Mouse (Mus musculus) midbrain, embryonic 16.5 days (tissue): ENCODE results near the gene Ptprs. TPM values are rescaled to one million over a fixed set of nuclear protein-coding genes. Genes with fewer than 3 reads are reported as not detected.
"Not testable (repeated sequence)": the region's sequence is repeated elsewhere in the genome, so short reads cannot be mapped to it uniquely, and the experiment has no call there.

Experiments
- ATAC-seq: fragments of 200-750 bp; cut with Nextera tagmentation; 2 replicates; pipeline ENCODE4 v1.8.0; 2017; ENCODE audit warnings: moderate TSS enrichment
- H3K27ac ChIP-seq: fragments of 300-500 bp; sonication (generic); 2 replicates; pipeline ENCODE4 v1.5.1; 2014; ENCODE audit warnings: mild to moderate bottlenecking, low read length, mixed read lengths
- H3K27me3 ChIP-seq: fragments of 300-500 bp; sonication (generic); 2 replicates; pipeline ENCODE4 v1.6.1; 2014; ENCODE audit warnings: low read depth, low read length, mixed read lengths; ENCODE audit not compliant: control insufficient read depth, insufficient read depth
- H3K36me3 ChIP-seq: fragments of 300-500 bp; sonication (generic); 2 replicates; pipeline ENCODE4 v1.6.1; 2014; ENCODE audit warnings: mild to moderate bottlenecking, low read length, moderate library complexity, mixed read lengths; ENCODE audit not compliant: control insufficient read depth, insufficient read depth
- H3K4me1 ChIP-seq: fragments of 300-500 bp; sonication (generic); 2 replicates; pipeline ENCODE4 v1.6.1; 2014; ENCODE audit warnings: mild to moderate bottlenecking, low read length, mixed read lengths; ENCODE audit not compliant: control insufficient read depth, insufficient read depth
- H3K4me2 ChIP-seq: fragments of 300-500 bp; sonication (generic); 2 replicates; pipeline ENCODE4 v1.6.1; 2014; ENCODE audit warnings: mild to moderate bottlenecking, low read length, mixed read lengths
- H3K4me3 ChIP-seq: fragments of 300-500 bp; sonication (generic); 2 replicates; pipeline ENCODE4 v1.5.1; 2014; ENCODE audit warnings: low read depth, mild to moderate bottlenecking, low read length, moderate library complexity, mixed read lengths
- H3K9ac ChIP-seq: fragments of 300-500 bp; sonication (generic); 2 replicates; pipeline ENCODE4 v1.6.1; 2014; ENCODE audit warnings: low read depth, low read length, mixed read lengths
- H3K9me3 ChIP-seq: fragments of 300-500 bp; sonication (generic); replicated peaks from 2 replicates; pipeline ENCODE4 v1.6.1; 2014; ENCODE audit warnings: mild to moderate bottlenecking, low read length, mixed read lengths; ENCODE audit not compliant: control insufficient read depth, poor library complexity, severe bottlenecking
- WGBS: fragments of 180-500 bp; shearing (Covaris S2); extraction: QIAGEN DNeasy Blood & Tissue Kit; methylation state at CpG from one replicate; pipeline ENCODE4 v1.1.7; 2014; 5-methylcytosine and 5-hydroxymethylcytosine counted together
- polyA plus RNA-seq: library from polyadenylated mRNA; unstranded; fragments of >200 nt; fragmentation: Nextera tagmentation; extraction: Ambion mirVana; gene quantifications from 2 replicates; pipeline ENCODE4 v1.2.1, GENCODE M21; 2015

Gene Ptprs
- polyA plus RNA-seq, 1 experiment from 2014 or later = 293 TPM

- Histone ChIP-seq H3K4me1 (peaks cover 22% of the 10 kb centered on the region), H3K4me3 (no peak overlapping the region), H3K27me3 (peaks cover 29% of the 10 kb centered on the region), H3K9ac (0 out of 2 replicates have a peak overlapping the region, but pooled peaks have one; percentile 30), H3K9me3 (no peaks in the 10 kb centered on the region), H3K4me2 (no peak overlapping the region), H3K27ac (0 out of 2 replicates have a peak overlapping the region, but pooled peaks have one; percentile 15), H3K36me3 (no peaks in the 10 kb centered on the region)
- no peak for ATAC-seq
- WGBS = 25% methylated on average over 27 of the region's 27 CpGs
Observed at GRCm38 (mm10) chr17:56510473-56510969, 34.2 kb upstream of the Ptprs start.

DNA sequence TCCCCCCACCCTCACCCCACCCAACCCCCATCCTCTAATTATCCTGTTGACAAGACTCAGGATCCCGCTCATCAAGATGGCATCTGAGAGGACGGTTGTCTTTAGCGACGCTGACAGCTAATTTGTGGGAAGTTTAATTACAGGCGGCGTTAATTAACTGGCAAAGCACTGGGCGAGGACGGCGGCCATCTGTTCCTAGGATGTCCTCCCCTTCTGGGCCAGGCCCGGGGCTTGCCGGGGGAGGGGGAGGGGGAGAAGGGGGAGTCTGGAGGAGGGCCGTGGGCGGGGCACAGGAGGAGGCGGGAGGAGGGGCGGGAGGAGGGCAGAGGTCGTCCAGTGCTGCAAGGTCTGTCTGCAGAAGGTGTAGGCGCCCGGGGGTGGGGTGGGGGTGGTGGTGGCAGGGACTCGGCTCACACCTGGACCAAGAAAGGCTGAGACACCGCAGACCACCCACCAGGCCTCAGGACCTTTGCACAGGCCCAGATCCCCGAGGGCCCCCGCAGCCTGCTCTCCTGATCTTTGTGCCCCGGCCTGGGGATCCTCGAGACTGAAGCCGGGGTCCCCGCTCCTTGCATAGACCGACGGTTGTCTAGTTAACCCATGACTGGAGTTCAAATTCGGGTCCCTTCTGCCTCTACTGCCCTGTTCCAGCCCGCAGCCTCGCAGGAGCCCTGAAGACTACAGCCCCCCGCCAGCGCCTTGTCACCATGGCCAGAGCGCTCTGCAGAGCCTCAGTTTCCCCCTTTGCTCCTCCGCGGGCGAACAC lies 33.6 kb upstream of the Ptprs start:
- Histone ChIP-seq H3K36me3 (no peaks in the 10 kb centered on the region), H3K27ac (0 out of 2 replicates have a peak overlapping the region, but pooled peaks have one; percentile 15), H3K4me2 (no peak overlapping the region), H3K9me3 (no peaks in the 10 kb centered on the region), H3K4me3 (no peak overlapping the region), H3K9ac (0 out of 2 replicates have a peak overlapping the region, but pooled peaks have one; percentile 30), H3K27me3 (peaks cover 29% of the 10 kb centered on the region), H3K4me1 (peaks cover 16% of the 10 kb centered on the region)
- no peak for ATAC-seq
- 8% methylated on average over 33 of the region's 37 CpGs for WGBS

DNA sequence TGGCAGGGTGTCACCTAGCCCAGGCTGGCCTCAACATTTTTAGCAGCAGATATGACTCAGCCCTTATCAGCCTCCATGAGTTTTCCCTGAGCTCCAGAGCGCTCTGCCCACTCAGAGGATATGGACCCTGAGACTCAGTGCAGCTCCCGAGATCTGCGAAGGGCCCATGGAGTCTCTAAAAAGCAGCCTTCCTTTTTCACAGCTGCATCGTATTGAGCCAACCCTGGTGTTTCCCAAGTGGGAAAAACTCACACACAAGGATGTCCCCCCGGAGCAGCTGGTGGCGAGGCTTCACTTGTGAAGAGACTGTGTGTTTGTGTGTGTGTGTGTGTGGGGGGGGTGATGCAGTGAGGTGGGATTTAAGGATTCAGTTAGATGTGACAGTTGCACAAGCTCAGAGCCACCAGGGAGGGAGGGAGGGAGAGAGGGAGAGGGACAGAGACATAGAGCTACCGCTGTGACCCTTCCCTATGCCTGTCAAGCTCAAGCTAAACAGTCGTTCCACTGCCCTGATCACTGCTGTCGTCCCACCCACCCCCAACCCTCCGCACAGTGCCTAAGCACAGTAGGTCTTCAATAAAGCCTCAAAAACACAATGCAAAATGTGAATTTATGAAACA lies 32.8 kb upstream of the Ptprs start:
- 29% methylated on average over 10 of the region's 10 CpGs for WGBS
- H3K27me3 ChIP-seq = peaks cover 29% of the 10 kb centered on the region
- no peak overlapping the region for H3K27ac ChIP-seq
- H3K36me3 ChIP-seq = no peaks in the 10 kb centered on the region
- H3K9ac ChIP-seq = no peak overlapping the region
- peaks cover 16% of the 10 kb centered on the region for H3K4me1 ChIP-seq
- no peak overlapping the region for H3K4me2 ChIP-seq
- H3K4me3 ChIP-seq = no peak overlapping the region
- H3K9me3 ChIP-seq = no peaks in the 10 kb centered on the region
- ATAC-seq = no peak

DNA sequence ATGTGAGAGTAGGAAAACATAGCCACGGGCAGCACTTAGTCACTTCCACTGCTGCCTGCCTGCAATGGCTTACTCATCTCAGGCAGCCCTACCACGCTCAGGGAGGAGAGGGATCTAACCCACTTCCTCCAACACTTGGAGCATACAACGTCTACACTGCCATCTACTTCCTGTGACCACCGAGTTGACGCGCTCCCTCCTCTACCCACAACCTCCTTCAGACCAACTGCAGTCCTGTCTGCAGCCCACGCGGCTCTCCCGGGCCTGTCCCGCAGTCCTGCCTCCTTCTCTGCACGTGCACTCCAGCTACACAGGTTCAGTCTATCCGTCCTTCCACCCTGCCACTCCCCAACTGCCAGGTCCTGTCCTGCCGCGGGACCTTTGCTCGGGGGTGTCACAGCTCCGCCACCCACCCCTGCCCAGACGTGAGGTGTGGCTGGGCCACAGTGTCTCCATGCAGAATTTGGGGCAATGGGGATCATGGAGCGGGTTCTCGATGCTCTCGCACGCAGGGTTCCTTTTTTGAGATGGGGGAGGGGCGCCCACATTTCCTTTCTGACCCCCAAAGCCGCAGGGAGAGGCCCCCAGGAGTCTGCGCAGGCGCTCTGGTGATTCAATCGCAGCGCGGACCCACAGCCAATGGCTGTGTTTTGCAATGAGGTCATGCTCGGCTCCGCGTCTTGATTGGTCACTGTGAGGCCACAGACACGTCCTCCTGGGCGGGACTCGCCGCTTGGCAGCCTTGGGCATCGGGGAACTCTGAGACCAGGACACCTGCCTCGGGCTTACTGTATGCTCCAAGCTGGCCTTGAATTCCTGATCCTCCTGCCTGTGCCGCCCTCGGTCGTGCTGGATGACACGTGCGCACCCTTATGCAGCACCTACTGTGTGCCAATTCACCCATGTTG lies 31.1 kb upstream of the Ptprs start:
- Histone ChIP-seq H3K27me3 (peaks cover 24% of the 10 kb centered on the region), H3K36me3 (no peaks in the 10 kb centered on the region), H3K9ac (peak overlapping the region; percentile 96), H3K9me3 (no peaks in the 10 kb centered on the region), H3K27ac (peak overlapping the region; percentile 99), H3K4me3 (peak overlapping the region; percentile 64), H3K4me2 (peak overlapping the region; percentile 99), H3K4me1 (peaks cover 16% of the 10 kb centered on the region)
- ATAC-seq = peak; percentile 96
- WGBS = under 1% methylated on average over 42 of the region's 42 CpGs

DNA sequence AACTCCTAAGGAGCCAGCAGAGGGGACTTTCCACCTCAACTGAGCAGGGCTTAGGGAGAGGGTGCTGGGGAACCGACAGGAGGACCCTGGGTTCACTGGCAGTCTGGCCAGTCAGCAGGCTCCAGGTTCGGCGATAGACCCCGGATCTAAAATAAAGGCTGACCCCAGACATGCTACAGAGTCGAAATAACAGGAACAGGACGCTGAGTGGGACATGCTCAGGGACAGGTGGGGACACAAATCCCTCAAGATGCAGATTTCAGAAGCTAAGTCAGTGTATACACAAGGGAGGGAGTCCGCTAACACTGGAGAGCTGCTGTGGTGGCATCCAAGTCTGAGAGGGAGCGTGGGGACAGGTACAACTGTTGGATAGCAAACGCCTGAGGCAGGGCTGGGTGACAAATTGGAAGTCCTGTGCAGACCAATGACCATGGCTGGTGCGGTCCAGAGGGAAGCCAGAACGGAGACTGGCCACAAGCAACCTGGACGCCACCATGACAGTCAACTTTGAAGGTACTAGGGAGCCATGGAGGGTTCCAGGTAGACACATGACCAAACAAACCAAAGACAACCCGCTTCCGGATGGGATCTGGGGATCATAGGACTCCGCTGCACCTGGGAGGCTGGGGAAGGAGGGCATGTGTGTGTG lies 30.3 kb upstream of the Ptprs start:
- Histone ChIP-seq H3K9me3 (no peaks in the 10 kb centered on the region), H3K27ac (peak overlapping the region; percentile 99), H3K9ac (peak overlapping the region; percentile 96), H3K4me2 (peak overlapping the region; percentile 99), H3K27me3 (peaks cover 15% of the 10 kb centered on the region), H3K4me3 (peak overlapping the region; percentile 64), H3K4me1 (peaks cover 16% of the 10 kb centered on the region), H3K36me3 (no peaks in the 10 kb centered on the region)
- WGBS = 64% methylated on average over 15 of the region's 15 CpGs
- ATAC-seq = no peak

GRCm38 (mm10) chr17:56505401-56505800 lies 29.1 kb upstream of the Ptprs start:
- Histone ChIP-seq H3K4me2 (no peak overlapping the region), H3K9me3 (no peaks in the 10 kb centered on the region), H3K4me1 (peaks cover 12% of the 10 kb centered on the region), H3K27ac (no peak overlapping the region), H3K4me3 (no peak overlapping the region), H3K27me3 (peaks cover 4% of the 10 kb centered on the region), H3K36me3 (no peaks in the 10 kb centered on the region), H3K9ac (no peak overlapping the region)
- ATAC-seq = no peak
- WGBS = 84% methylated on average over 10 of the region's 10 CpGs

DNA sequence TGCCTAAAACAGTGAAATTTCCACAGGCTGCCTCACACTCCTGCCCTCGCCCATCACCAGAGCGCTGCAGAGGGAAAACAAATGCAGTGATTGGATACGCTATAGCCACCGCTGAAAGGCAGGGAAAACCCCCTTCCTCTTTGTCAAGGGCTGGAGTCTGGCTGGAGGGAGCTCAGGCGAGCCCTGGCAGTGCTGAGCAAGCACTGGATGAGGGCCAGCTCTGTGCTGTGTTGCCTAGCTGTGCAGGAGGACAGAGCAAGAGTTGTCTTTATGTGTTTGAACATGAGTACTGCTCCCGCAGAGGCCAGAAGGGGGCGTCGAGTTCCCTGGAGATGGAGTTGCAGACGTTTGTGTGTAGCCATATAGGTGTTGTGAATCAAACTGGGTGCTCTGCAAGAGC lies 26.2 kb upstream of the Ptprs start:
- peak; percentile 34; the same call in 1 of the 2 replicates for ATAC-seq
- Histone ChIP-seq H3K36me3 (no peaks in the 10 kb centered on the region), H3K27ac (no peak overlapping the region), H3K4me2 (no peak overlapping the region), H3K9me3 (no peaks in the 10 kb centered on the region), H3K9ac (no peak overlapping the region), H3K4me1 (peaks cover 7% of the 10 kb centered on the region), H3K4me3 (no peak overlapping the region), H3K27me3 (no peaks in the 10 kb centered on the region)
- 25% methylated on average over 8 of the region's 9 CpGs for WGBS

- not testable (repeated sequence) for H3K9me3 ChIP-seq, H3K4me3 ChIP-seq, ATAC-seq, H3K4me1 ChIP-seq, H3K27me3 ChIP-seq, H3K9ac ChIP-seq, H3K36me3 ChIP-seq, H3K4me2 ChIP-seq
- peak overlapping the region; percentile 25; the same call in 1 of the 2 replicates for H3K27ac ChIP-seq
- 32% methylated on average over 2 of the region's 2 CpGs for WGBS
Observed at GRCm38 (mm10) chr17:56501635-56502400, 25.5 kb upstream of the Ptprs start.
